Mouse (Mus musculus) stomach, postnatal 0 days (tissue): ENCODE results near the gene Abi2.

Experiments
- CTCF ChIP-seq: IDR thresholded peaks from 2 replicates; pipeline ENCODE4 v1.5.1; 2016; ENCODE audit warnings: antibody characterized with exemption, low read depth, mild to moderate bottlenecking, moderate library complexity
- EP300 ChIP-seq: optimal IDR thresholded peaks from 2 replicates; pipeline ENCODE3; 2016; ENCODE audit warnings: antibody characterized with exemption

DNA sequence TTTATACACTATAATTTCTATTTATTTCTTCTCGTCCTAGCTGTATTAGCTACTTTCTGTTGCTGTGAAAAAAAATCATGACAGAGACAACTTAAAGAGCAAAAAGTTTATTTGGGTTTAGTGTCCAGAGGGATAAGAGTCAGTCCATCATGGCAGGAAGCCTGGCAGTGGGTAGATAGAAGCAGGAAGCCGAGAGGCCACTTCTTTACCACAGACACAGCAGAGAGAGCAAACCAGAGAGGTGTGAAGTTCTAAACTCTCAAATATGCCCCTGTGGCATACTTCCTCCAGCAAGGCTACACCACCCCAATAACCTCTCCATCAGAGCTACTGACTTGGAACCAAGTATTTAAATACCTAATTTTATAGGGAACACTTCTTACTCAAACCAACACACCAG lies 121.2 kb downstream of the Abi2 start:
- no peak for TF ChIP-seq CTCF
- TF ChIP-seq EP300, result no peak
